Mouse (Mus musculus) Muller cell, postnatal 12 days (primary cell): ENCODE data around the gene Cryga.

Experiments used
- DNase-seq: peaks from one replicate; pipeline ENCODE4 v3.0.0-alpha.2; 2015; ENCODE audit errors: inconsistent ontology term

Gene Cryga

GRCm38 (mm10) chr1:65103273-65103672, at the start of gene Cryga:
TSS of gene Cryga (minus strand) at chr1:65103373.
- no peak for DNase-seq

GRCm38 (mm10) chr1:65147971-65148370, 44.8 kb upstream of the Cryga start:
- no peak for DNase-seq

- no peak for DNase-seq
Measured at GRCm38 (mm10) chr1:65147326-65147725, 44.2 kb upstream of the Cryga start.

GRCm38 (mm10) chr1:65146601-65147000, 43.4 kb upstream of the Cryga start:
- no peak for DNase-seq

- no peak for DNase-seq
Measured at GRCm38 (mm10) chr1:65144783-65145182, 41.6 kb upstream of the Cryga start.

- no peak for DNase-seq
Measured at GRCm38 (mm10) chr1:65137560-65137959, 34.4 kb upstream of the Cryga start.

GRCm38 (mm10) chr1:65132833-65133232, 29.7 kb upstream of the Cryga start:
- DNase-seq, result no peak

- DNase-seq, result no peak
Measured at GRCm38 (mm10) chr1:65131671-65132070, 28.5 kb upstream of the Cryga start.

- no peak for DNase-seq
Measured at GRCm38 (mm10) chr1:65130226-65130625, 27.1 kb upstream of the Cryga start.

GRCm38 (mm10) chr1:65129634-65130180, 26.5 kb upstream of the Cryga start:
- no peak for DNase-seq

- DNase-seq, result peak; percentile 29
Measured at GRCm38 (mm10) chr1:65122574-65123372, 19.6 kb upstream of the Cryga start, which contains the start of gene D630023F18Rik. TSS of gene D630023F18Rik (minus strand) at chr1:65123214.

GRCm38 (mm10) chr1:65119438-65119837, 16.3 kb upstream of the Cryga start, which contains the start of gene Gm28845:
TSS of gene Gm28845 (minus strand) at chr1:65119558.
- no peak for DNase-seq

- no peak for DNase-seq
Measured at GRCm38 (mm10) chr1:65118150-65118913, 15.2 kb upstream of the Cryga start.

- no peak for DNase-seq
Measured at GRCm38 (mm10) chr1:65113536-65114172, 10.5 kb upstream of the Cryga start.

GRCm38 (mm10) chr1:65112807-65113196, 9.6 kb upstream of the Cryga start:
- no peak for DNase-seq

GRCm38 (mm10) chr1:65112031-65112806, 9.0 kb upstream of the Cryga start:
- DNase-seq, result peak; percentile 68

- DNase-seq, result no peak
Measured at GRCm38 (mm10) chr1:65109756-65110435, 6.7 kb upstream of the Cryga start.

- no peak for DNase-seq
Measured at GRCm38 (mm10) chr1:65109196-65109595, 6.0 kb upstream of the Cryga start.

- DNase-seq, result no peak
Measured at GRCm38 (mm10) chr1:65107654-65108279, 4.6 kb upstream of the Cryga start.

GRCm38 (mm10) chr1:65096953-65097352, 6.2 kb downstream of the Cryga start:
- no peak for DNase-seq
